Mouse (Mus musculus): ENCODE measurements around the gene Ahdc1.

The Ahdc1 gene

GRCm38 (mm10) chr4:133011028-133011820, at the start of gene Ahdc1:
Ahdc1 (plus strand) TSS chr4:133011260.
- in situ Hi-C loops (cut with MboI, MseI), result loop anchor here in 1 of 2 experiments (5.0 kb wide), 1 partner anchor 176 kb away; no protein-coding TSS in a partner anchor

GRCm38 (mm10) chr4:132961866-132962265, 49.2 kb upstream of the Ahdc1 start:
- in situ Hi-C loops (cut with MboI, MseI), result loop anchor here in 1 of 2 experiments (5.0 kb wide), 1 partner anchor 40 kb away; no protein-coding TSS in a partner anchor

GRCm38 (mm10) chr4:132962628-132963027, 48.4 kb upstream of the Ahdc1 start:
- in situ Hi-C loops (cut with MboI, MseI), result loop anchor here in 1 of 2 experiments (5.0 kb wide), 1 partner anchor 40 kb away; no protein-coding TSS in a partner anchor

GRCm38 (mm10) chr4:132963436-132963835, 47.6 kb upstream of the Ahdc1 start:
- in situ Hi-C loops (cut with MboI, MseI), result loop anchor here in 1 of 2 experiments (5.0 kb wide), 1 partner anchor 39 kb away; no protein-coding TSS in a partner anchor

- in situ Hi-C loops (cut with MboI, MseI), result loop anchor here in 1 of 2 experiments (5.0 kb wide), 1 partner anchor 38 kb away; no protein-coding TSS in a partner anchor
Observed at GRCm38 (mm10) chr4:132964064-132964463, 47.0 kb upstream of the Ahdc1 start.

- in situ Hi-C loops (cut with MboI, MseI), result loop anchor here in 1 of 2 experiments (5.0 kb wide), 1 partner anchor 38 kb away; no protein-coding TSS in a partner anchor
Observed at GRCm38 (mm10) chr4:132964473-132964872, 46.6 kb upstream of the Ahdc1 start.

GRCm38 (mm10) chr4:132968105-132968938, 42.7 kb upstream of the Ahdc1 start:
- in situ Hi-C loops (cut with MboI, MseI), result no loop called here

GRCm38 (mm10) chr4:132971601-132972000, 39.5 kb upstream of the Ahdc1 start:
- in situ Hi-C loops (cut with MboI, MseI), result loop anchor here in 1 of 2 experiments (10.0 kb wide), 1 partner anchor 643 kb away; no protein-coding TSS in a partner anchor

GRCm38 (mm10) chr4:132972101-132972500, 39.0 kb upstream of the Ahdc1 start:
- in situ Hi-C loops (cut with MboI, MseI), result loop anchor here in 1 of 2 experiments (10.0 kb wide), 1 partner anchor 643 kb away; no protein-coding TSS in a partner anchor

- in situ Hi-C loops (cut with MboI, MseI), result loop anchor here in 1 of 2 experiments (10.0 kb wide), 1 partner anchor 642 kb away; no protein-coding TSS in a partner anchor
Observed at GRCm38 (mm10) chr4:132972556-132972955, 38.5 kb upstream of the Ahdc1 start.

GRCm38 (mm10) chr4:132973186-132973585, 37.9 kb upstream of the Ahdc1 start:
- in situ Hi-C loops (cut with MboI, MseI), result loop anchor here in 1 of 2 experiments (10.0 kb wide), 1 partner anchor 642 kb away; no protein-coding TSS in a partner anchor

- in situ Hi-C loops (cut with MboI, MseI), result loop anchor here in 1 of 2 experiments (10.0 kb wide), 1 partner anchor 641 kb away; no protein-coding TSS in a partner anchor
Observed at GRCm38 (mm10) chr4:132973814-132974398, 37.2 kb upstream of the Ahdc1 start, which contains the start of gene Fgr. Fgr (plus strand) TSS chr4:132974095.

GRCm38 (mm10) chr4:132974904-132975303, 36.2 kb upstream of the Ahdc1 start:
- in situ Hi-C loops (cut with MboI, MseI), result loop anchor here in 1 of 2 experiments (10.0 kb wide), 1 partner anchor 640 kb away; no protein-coding TSS in a partner anchor

- in situ Hi-C loops (cut with MboI, MseI), result loop anchor here in 1 of 2 experiments (10.0 kb wide), 1 partner anchor 639 kb away; no protein-coding TSS in a partner anchor
Observed at GRCm38 (mm10) chr4:132975791-132976190, 35.3 kb upstream of the Ahdc1 start.

- in situ Hi-C loops (cut with MboI, MseI), result loop anchor here in 1 of 2 experiments (10.0 kb wide), 1 partner anchor 638 kb away; no protein-coding TSS in a partner anchor
Observed at GRCm38 (mm10) chr4:132976729-132977128, 34.3 kb upstream of the Ahdc1 start.

- in situ Hi-C loops (cut with MboI, MseI), result loop anchor here in 1 of 2 experiments (10.0 kb wide), 1 partner anchor 637 kb away; no protein-coding TSS in a partner anchor
Observed at GRCm38 (mm10) chr4:132977597-132977996, 33.5 kb upstream of the Ahdc1 start.

GRCm38 (mm10) chr4:132979186-132979585, 31.9 kb upstream of the Ahdc1 start:
- in situ Hi-C loops (cut with MboI, MseI), result loop anchor here in 1 of 2 experiments (10.0 kb wide), 1 partner anchor 636 kb away; no protein-coding TSS in a partner anchor

GRCm38 (mm10) chr4:132981621-132982020, 29.4 kb upstream of the Ahdc1 start:
- in situ Hi-C loops (cut with MboI, MseI), result no loop called here

GRCm38 (mm10) chr4:132982999-132983398, 28.1 kb upstream of the Ahdc1 start:
- in situ Hi-C loops (cut with MboI, MseI), result no loop called here

All from T-helper 17 cell (primary cell).